Comparison of ENCODE assay signal across 22 mouse cellular contexts in the genomic region with DNA sequence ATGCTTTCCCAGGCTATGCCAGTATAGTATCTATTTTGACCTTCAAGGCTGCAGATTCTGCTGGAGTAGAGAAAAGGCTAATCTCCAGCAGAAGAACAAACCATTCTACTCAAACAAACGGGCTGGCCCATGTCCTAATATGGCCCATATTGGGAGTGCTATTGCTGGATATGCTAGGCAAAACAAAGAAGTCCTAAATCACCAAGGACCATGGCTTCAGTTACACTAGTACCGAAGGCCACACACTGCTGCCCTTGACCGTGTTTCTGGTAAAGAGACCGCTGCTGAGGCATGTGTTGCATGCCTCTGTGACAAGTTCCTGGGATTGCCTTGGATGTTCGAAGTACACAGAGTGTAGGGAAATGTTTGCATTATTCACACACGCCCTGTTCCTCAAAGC.
DNase-seq lines count a peak whose midpoint lies in the region; ATAC-seq and TF ChIP-seq lines count a peak whose summit lies in the region.
"Had no signal": no experiment of that assay in that cellular context is flagged by ENCODE, and none has a peak within 500 bp of the region (broad histone marks: within the 10 kb centered on the region; RNA-seq: fewer than 3 reads in every experiment).

No protein-coding gene starts in this region.

- H3K4me1 ChIP-seq in testis, adult 2 months (ENCODE audit: control insufficient read depth, insufficient read depth, low read length): no peaks in the 10 kb centered on the region
- no peaks in the 10 kb centered on the region for H3K4me1 ChIP-seq in embryonic facial prominence, embryonic 10.5 days
- H3K4me1 ChIP-seq: embryonic facial prominence, embryonic 12.5 days; forebrain, embryonic 15.5 days; hindbrain, embryonic 12.5 days had no signal

- no peaks in the 10 kb centered on the region for H3K9me3 ChIP-seq in embryonic facial prominence, embryonic 10.5 days
- H3K9me3 ChIP-seq: embryonic facial prominence, embryonic 12.5 days; forebrain, embryonic 15.5 days; G1E; heart, embryonic 13.5 days; hindbrain, embryonic 12.5 days had no signal

- no peaks in the 10 kb centered on the region for H3K36me3 ChIP-seq in testis, adult 2 months (ENCODE audit: control insufficient read depth, insufficient read depth, low read length)
- H3K36me3 ChIP-seq in embryonic facial prominence, embryonic 10.5 days (replicated peaks): peaks cover 7% of the 10 kb centered on the region
- H3K36me3 ChIP-seq: forebrain, embryonic 15.5 days; hindbrain, embryonic 12.5 days had no signal

- DNase-seq in adrenal gland, postnatal 14 days: peak; percentile 44
- no peak for DNase-seq in adrenal gland, postnatal 10 days
- peak; percentile 60 for DNase-seq in ovary, adult 18-20 months (ENCODE audit: low spot score)
- DNase-seq in ovary, postnatal 14 days (ENCODE audit: low spot score): no peak
- DNase-seq in embryonic facial prominence, embryonic 10.5 days (ENCODE audit: low spot score): no peak
- DNase-seq: cerebellum, adult 11 months; cerebellum, adult 8-10 months; cerebellum, postnatal 14 days; embryo, embryonic 11 days; gastrocnemius, postnatal 10 days; heart, postnatal 10 days; heart, postnatal 4 days had no signal

- no peak for TF ChIP-seq CTCF in testis, adult 2 months (IDR thresholded peaks at IDR 0.05; ENCODE audit: control insufficient read depth, insufficient read depth, insufficient replicate concordance, low read depth, low read length)

- peak overlapping the region; percentile 78 for H3K27ac ChIP-seq in testis, adult 2 months (ENCODE audit: control insufficient read depth, insufficient read depth, low read depth, low read length)
- H3K27ac ChIP-seq in embryonic facial prominence, embryonic 10.5 days (replicated peaks): no peak overlapping the region
- H3K27ac ChIP-seq: embryonic facial prominence, embryonic 12.5 days; forebrain, embryonic 15.5 days; heart, embryonic 13.5 days; hindbrain, embryonic 12.5 days had no signal

- no peak for TF ChIP-seq POLR2A in testis, adult 2 months (IDR thresholded peaks at IDR 0.05; ENCODE audit: control insufficient read depth, low read depth, low read length)

- H3K4me3 ChIP-seq in testis, adult 2 months (ENCODE audit: control insufficient read depth, low read depth, low read length): no peak overlapping the region
- H3K4me3 ChIP-seq in embryonic facial prominence, embryonic 10.5 days: no peak overlapping the region
- H3K4me3 ChIP-seq: embryonic facial prominence, embryonic 12.5 days; forebrain, embryonic 15.5 days; heart, embryonic 13.5 days; hindbrain, embryonic 12.5 days had no signal

- WGBS in embryonic facial prominence, embryonic 10.5 days: 91% methylated on average over 6 of the region's 6 CpGs

- no peak for ATAC-seq in frontal cortex, adult (ENCODE audit: low TSS enrichment)
- ATAC-seq: forebrain, embryonic 15.5 days; hindbrain, embryonic 16.5 days; inflammation-experienced regulatory T-cells, adult 6 months; intestine, postnatal 0 days had no signal

- no peaks in the 10 kb centered on the region for H3K27me3 ChIP-seq in testis, adult 2 months (ENCODE audit: control insufficient read depth, insufficient read depth, low read length)
- H3K27me3 ChIP-seq in embryonic facial prominence, embryonic 10.5 days (replicated peaks; ENCODE audit: low read depth, poor library complexity, severe bottlenecking): peaks cover 57% of the 10 kb centered on the region
- H3K27me3 ChIP-seq: embryonic facial prominence, embryonic 12.5 days; forebrain, embryonic 15.5 days; heart, embryonic 13.5 days had no signal

Comparison
In these comparisons a context has a peak if more than half of its experiments do, and no peak if none do; other contexts are left out.
1. DNase-seq: peak in adrenal gland, postnatal 14 days (single experiment) and ovary, adult 18-20 months (single experiment); none in adrenal gland, postnatal 10 days (single experiment), ovary, postnatal 14 days (single experiment) and embryonic facial prominence, embryonic 10.5 days (single experiment).